Mouse (Mus musculus) cerebellum, adult 8-10 months (tissue): ENCODE measurements around the gene Serpina10.
"Not testable (repeated sequence)": the region's sequence is repeated elsewhere in the genome, so short reads cannot be mapped to it uniquely, and the experiment has no call there.

Source experiments
- DNase-seq: peaks from one replicate; pipeline ENCODE4 v3.0.0; 2022

Gene Serpina10

GRCm38 (mm10) chr12:103601839-103602238 lies 29.4 kb downstream of the Serpina10 start:
- DNase-seq: no peak

GRCm38 (mm10) chr12:103600364-103600763 lies 30.9 kb downstream of the Serpina10 start:
- no peak for DNase-seq

- DNase-seq: no peak
These were observed 32.8 kb downstream of the Serpina10 start for GRCm38 (mm10) chr12:103598411-103598810.

GRCm38 (mm10) chr12:103583771-103584170 lies 47.5 kb downstream of the Serpina10 start:
- no peak for DNase-seq

- not testable (repeated sequence) for DNase-seq
These were observed 53.1 kb downstream of the Serpina10 start for GRCm38 (mm10) chr12:103578148-103578547.

- DNase-seq: no peak
These were observed 61.6 kb downstream of the Serpina10 start for GRCm38 (mm10) chr12:103569690-103570089.

GRCm38 (mm10) chr12:103567129-103567528 lies 64.1 kb downstream of the Serpina10 start:
- no peak for DNase-seq

GRCm38 (mm10) chr12:103565151-103565550 lies 66.1 kb downstream of the Serpina10 start:
- DNase-seq: no peak
